Mouse (Mus musculus) left cerebral cortex, postnatal 14 days (tissue): ENCODE measurements at regions not wholly inside any gene's neighbourhood (a gene's known extent, or its start where the extent isn't known, plus 50 kb on each side); places are given as distances from the start of the nearest gene placed in this dataset.
"Not testable (repeated sequence)": the region's sequence is repeated elsewhere in the genome, so short reads cannot be mapped to it uniquely, and the experiment has no call there.

ENCODE experiments used
- DNase-seq, 2 experiments: peaks; one replicate each; pipeline ENCODE4 v3.0.0; 2021 to 2022; ENCODE audit warnings: low spot score in 2 of 2, mixed read lengths in 1 of 2
- intact Hi-C: fragments of 180-260 bp; cut with DNase I; formaldehyde crosslinking; loops from one replicate; pipeline ENCODE4 v1.15.1; 2025

GRCm38 (mm10) chr2:3864872-3865271, 152.6 kb upstream of the Frmd4a start:
- DNase-seq, result no peak
- intact Hi-C loops, result no loop called here

- DNase-seq, intact Hi-C loops: not testable (repeated sequence)
These were observed 150.8 kb upstream of the Frmd4a start for GRCm38 (mm10) chr2:3866736-3867135.

- DNase-seq, result no peak
These were observed 147.8 kb upstream of the Frmd4a start for GRCm38 (mm10) chr2:3869701-3870100.

GRCm38 (mm10) chr2:3871748-3872147, 145.8 kb upstream of the Frmd4a start:
- intact Hi-C loops, result no loop called here
- DNase-seq, result no peak

More at GRCm38 (mm10) chr2:3869701-3870100, 147.8 kb upstream of the Frmd4a start:
- intact Hi-C loops, result no loop called here

- DNase-seq, result no peak
- intact Hi-C loops, result no loop called here
These were observed 130.5 kb upstream of the Frmd4a start for GRCm38 (mm10) chr2:3887000-3887399.

- DNase-seq, result no peak
- intact Hi-C loops, result no loop called here
These were observed 129.6 kb upstream of the Frmd4a start for GRCm38 (mm10) chr2:3887845-3888433.

GRCm38 (mm10) chr2:3889381-3889780, 128.1 kb upstream of the Frmd4a start:
- intact Hi-C loops, result no loop called here
- DNase-seq, result no peak

GRCm38 (mm10) chr2:3890462-3890861, 127.1 kb upstream of the Frmd4a start:
- DNase-seq, result no peak
- intact Hi-C loops, result no loop called here

GRCm38 (mm10) chr2:3907026-3907425, 110.5 kb upstream of the Frmd4a start:
- DNase-seq, result no peak
- intact Hi-C loops, result no loop called here

GRCm38 (mm10) chr2:3908192-3908591, 109.3 kb upstream of the Frmd4a start:
- intact Hi-C loops, result no loop called here
- DNase-seq, result no peak

- intact Hi-C loops, result no loop called here
- DNase-seq, result no peak
These were observed 107.2 kb upstream of the Frmd4a start for GRCm38 (mm10) chr2:3910086-3910891.

- no peak for DNase-seq
These were observed 102.4 kb upstream of the Frmd4a start for GRCm38 (mm10) chr2:3915141-3915540.

GRCm38 (mm10) chr2:3916365-3916764, 101.2 kb upstream of the Frmd4a start:
- intact Hi-C loops, result no loop called here

More at GRCm38 (mm10) chr2:3915141-3915540, 102.4 kb upstream of the Frmd4a start:
- intact Hi-C loops, result no loop called here

GRCm38 (mm10) chr2:3918156-3918555, 99.4 kb upstream of the Frmd4a start:
- intact Hi-C loops, result no loop called here
- DNase-seq, result peak; percentile 24 to 52

More at GRCm38 (mm10) chr2:3916365-3916764, 101.2 kb upstream of the Frmd4a start:
- no peak for DNase-seq

- DNase-seq, result peak in 1 of 2 experiments; percentile 19
- intact Hi-C loops, result no loop called here
These were observed 97.6 kb upstream of the Frmd4a start for GRCm38 (mm10) chr2:3919893-3920292.

GRCm38 (mm10) chr2:3921084-3921483, 96.4 kb upstream of the Frmd4a start:
- DNase-seq, intact Hi-C loops: not testable (repeated sequence)

GRCm38 (mm10) chr2:3922739-3923138, 94.8 kb upstream of the Frmd4a start:
- intact Hi-C loops, result no loop called here
- DNase-seq, result no peak

GRCm38 (mm10) chr2:3924696-3925095, 92.8 kb upstream of the Frmd4a start:
- intact Hi-C loops, result no loop called here
- DNase-seq, result no peak

- no peak for DNase-seq
- intact Hi-C loops, result no loop called here
These were observed 92.3 kb upstream of the Frmd4a start for GRCm38 (mm10) chr2:3925199-3925598.

GRCm38 (mm10) chr2:3926129-3926528, 91.4 kb upstream of the Frmd4a start:
- intact Hi-C loops, result no loop called here
- no peak for DNase-seq
